14 mouse cellular contexts compared by ENCODE assay signal in the genomic region with DNA sequence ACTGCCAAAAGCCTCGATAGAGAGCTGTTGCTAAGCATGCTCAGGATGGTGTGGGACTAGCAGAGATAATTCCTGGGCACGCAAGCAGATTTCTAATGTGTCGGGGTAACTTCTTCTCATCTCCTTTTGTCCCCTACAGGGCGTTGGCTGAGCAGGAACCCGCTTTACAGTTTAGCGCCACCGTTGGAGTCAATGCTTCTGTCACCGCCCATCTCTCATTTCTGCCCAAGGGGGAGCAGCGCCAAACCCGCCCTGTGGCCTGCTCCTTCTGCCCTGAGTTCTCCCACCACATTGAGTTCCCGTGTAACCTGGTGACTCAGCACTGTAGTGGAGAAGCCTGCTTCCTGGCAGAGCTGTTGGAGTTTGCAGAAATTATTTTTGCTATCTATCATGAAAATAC. TPM values are rescaled to one million over a fixed set of nuclear protein-coding genes. Genes with fewer than 3 reads are reported as not detected.
DNase-seq lines count a peak whose midpoint lies in the region; ATAC-seq and TF ChIP-seq lines count a peak whose summit lies in the region.
"Had no signal": no experiment of that assay in that cellular context is flagged by ENCODE, and none has a peak within 500 bp of the region (broad histone marks: within the 10 kb centered on the region; RNA-seq: fewer than 3 reads in every experiment).

No protein-coding gene starts in this region.

- DNase-seq in heart, adult 18-20 months, result peak; percentile 19 to 67
- peak; percentile 60 for DNase-seq in 416B (ENCODE audit: low read depth)
- DNase-seq in kidney, adult 11 months, result no peak
- DNase-seq in adrenal gland, adult 18-20 months (ENCODE audit: low spot score in 2 of 2), result no peak
- no peak for DNase-seq in left cerebral cortex, adult 18-20 months (ENCODE audit: low spot score in 2 of 2)
- DNase-seq: cerebellum, postnatal 10 days; forebrain, postnatal 0 days had no signal

- H3K36me3 ChIP-seq in heart, embryonic 12.5 days, result peaks cover 72% of the 10 kb centered on the region
- H3K36me3 ChIP-seq in heart, embryonic 16.5 days (ENCODE audit: control insufficient read depth, insufficient read depth), result peaks cover 42% of the 10 kb centered on the region

- no peaks in the 10 kb centered on the region for H3K9me3 ChIP-seq in heart, embryonic 12.5 days (replicated peaks)
- H3K9me3 ChIP-seq in heart, embryonic 16.5 days (replicated peaks; ENCODE audit: control insufficient read depth, low read length), result no peaks in the 10 kb centered on the region
- H3K9me3 ChIP-seq: embryonic facial prominence, embryonic 13.5 days; hindbrain, embryonic 12.5 days had no signal

- 87% methylated on average over 11 of the region's 11 CpGs for WGBS in heart, embryonic 12.5 days
- 55% methylated on average over 11 of the region's 11 CpGs for WGBS in bone marrow, adult 2 months
- WGBS in heart, embryonic 16.5 days, result 82% methylated on average over 11 of the region's 11 CpGs

- peak; percentile 9; the same call in 1 of the 2 replicates for TF ChIP-seq CTCF in bone marrow, adult 2 months (IDR thresholded peaks at IDR 0.05; ENCODE audit: control insufficient read depth, insufficient read depth, low read length)

- no peak for TF ChIP-seq POLR2A in bone marrow, adult 2 months (IDR thresholded peaks at IDR 0.05; ENCODE audit: borderline replicate concordance, control insufficient read depth, low read depth, low read length)

- no peak for ATAC-seq in heart, embryonic 12.5 days (ENCODE audit: insufficient number of reproducible peaks, low FRiP score)
- ATAC-seq in heart, embryonic 16.5 days (replicated peaks; ENCODE audit: extremely low read depth, insufficient read depth, low FRiP score), result no peak
- ATAC-seq: activated CD4-positive, CD25-positive, alpha-beta regulatory T cell, adult 4 months; forebrain, postnatal 0 days had no signal

- no peak overlapping the region for H3K4me3 ChIP-seq in heart, embryonic 12.5 days
- H3K4me3 ChIP-seq in bone marrow, adult 2 months (replicated peaks; ENCODE audit: control insufficient read depth, low read depth, low read length), result no peak overlapping the region
- H3K4me3 ChIP-seq in heart, embryonic 16.5 days (ENCODE audit: low read length), result no peak overlapping the region
- H3K4me3 ChIP-seq: embryonic facial prominence, embryonic 13.5 days; hindbrain, embryonic 12.5 days had no signal

- H3K4me2 ChIP-seq in heart, embryonic 12.5 days, result no peak overlapping the region
- H3K4me2 ChIP-seq in heart, embryonic 16.5 days (ENCODE audit: low read depth, low read length), result no peak overlapping the region
- H3K4me2 ChIP-seq: embryonic facial prominence, embryonic 13.5 days; hindbrain, embryonic 12.5 days had no signal

- no peaks in the 10 kb centered on the region for H3K27me3 ChIP-seq in heart, embryonic 12.5 days (replicated peaks)
- H3K27me3 ChIP-seq in heart, embryonic 16.5 days (ENCODE audit: control insufficient read depth, insufficient read depth, low read length), result no peaks in the 10 kb centered on the region
- H3K27me3 ChIP-seq: embryonic facial prominence, embryonic 13.5 days; hindbrain, embryonic 12.5 days had no signal

- H3K9ac ChIP-seq in heart, embryonic 12.5 days, result no peak overlapping the region
- H3K9ac ChIP-seq in heart, embryonic 16.5 days (ENCODE audit: low read length), result no peak overlapping the region
- H3K9ac ChIP-seq: embryonic facial prominence, embryonic 13.5 days; forebrain, postnatal 0 days; hindbrain, embryonic 12.5 days had no signal

- H3K27ac ChIP-seq in heart, embryonic 12.5 days (ENCODE audit: poor library complexity, severe bottlenecking), result no peak overlapping the region
- H3K27ac ChIP-seq in bone marrow, adult 2 months (ENCODE audit: control insufficient read depth, insufficient read depth, low read depth, low read length, poor library complexity), result peak overlapping the region; percentile 12; the same call in 1 of the 2 replicates
- H3K27ac ChIP-seq in heart, embryonic 16.5 days (ENCODE audit: low read length), result peak overlapping the region; percentile 22; the same call in 1 of the 2 replicates
- H3K27ac ChIP-seq: embryonic facial prominence, embryonic 13.5 days; hindbrain, embryonic 12.5 days had no signal

- H3K4me1 ChIP-seq in heart, embryonic 12.5 days (replicated peaks), result peaks cover 17% of the 10 kb centered on the region; the same call in 1 of the 2 replicates
- H3K4me1 ChIP-seq in bone marrow, adult 2 months (ENCODE audit: control insufficient read depth, insufficient read depth, low read length), result peaks cover 2% of the 10 kb centered on the region
- H3K4me1 ChIP-seq in heart, embryonic 16.5 days (ENCODE audit: control insufficient read depth, insufficient read depth, low read length), result peaks cover 4% of the 10 kb centered on the region; the same call in 1 of the 2 replicates
- H3K4me1 ChIP-seq: hindbrain, embryonic 12.5 days had no signal

RNA-seq across cellular contexts. Expression of a gene that starts 42.9 kb away (rescaled TPM):
- total RNA-seq in heart, adult 18-20 months (2021), result 10 to 100 TPM; 15.7 to 43.8 TPM
- polyA plus RNA-seq in heart, embryonic 12.5 days (2016; fragmentation: Nextera tagmentation; extraction: Ambion mirVana), result 0.10 and 0.20 TPM in 2 replicates
- 0.77 TPM in 1 of 2 replicates, not detected in the other for polyA plus RNA-seq in bone marrow, adult 2 months (2011; ENCODE audit: insufficient read depth, insufficient read length, low replicate concordance, missing spikeins)
- 0.25 and 0.30 TPM in 2 replicates for polyA plus RNA-seq in heart, embryonic 16.5 days (2015; fragmentation: Nextera tagmentation; extraction: Ambion mirVana)
- total RNA-seq in adrenal gland, adult 18-20 months (2021), result 10 to 100 TPM; 19.5 to 30.1 TPM
- 1 to 10 TPM; 2.0 to 3.6 TPM for total RNA-seq in left cerebral cortex, adult 18-20 months (2021)
- total RNA-seq: midbrain, postnatal 0 days had no signal
- polyA plus RNA-seq: activated CD4-positive, CD25-positive, alpha-beta regulatory T cell, adult 4 months; embryonic facial prominence, embryonic 13.5 days; forebrain, postnatal 0 days; hindbrain, embryonic 12.5 days had no signal

RNA-seq across cellular contexts. Expression of a gene that starts 57.8 kb away (rescaled TPM):
- total RNA-seq in heart, adult 18-20 months (2021), result 10 to 100 TPM; 34.7 to 35.4 TPM
- polyA plus RNA-seq in heart, embryonic 12.5 days (2016; fragmentation: Nextera tagmentation; extraction: Ambion mirVana), result 52.5 and 55.6 TPM in 2 replicates
- polyA plus RNA-seq in bone marrow, adult 2 months (2011; ENCODE audit: insufficient read depth, insufficient read length, low replicate concordance, missing spikeins), result 19.5 and 23.6 TPM in 2 replicates
- polyA plus RNA-seq in heart, embryonic 16.5 days (2015; fragmentation: Nextera tagmentation; extraction: Ambion mirVana), result 60.9 and 68.9 TPM in 2 replicates
- 10 to 100 TPM; 74.6 to 77.5 TPM for total RNA-seq in adrenal gland, adult 18-20 months (2021)
- total RNA-seq in left cerebral cortex, adult 18-20 months (2021), result 100 to 1,000 TPM; 208 to 219 TPM

RNA-seq across cellular contexts. Expression of a gene that starts 57.9 kb away (rescaled TPM):
- 10 to 100 TPM in 1 of 2 experiments, 1 to 10 TPM in 1; 7.4 to 10.6 TPM for total RNA-seq in heart, adult 18-20 months (2021)
- polyA plus RNA-seq in heart, embryonic 12.5 days (2016; fragmentation: Nextera tagmentation; extraction: Ambion mirVana), result 20.0 and 20.1 TPM in 2 replicates
- 18.1 and 24.7 TPM in 2 replicates for polyA plus RNA-seq in bone marrow, adult 2 months (2011; ENCODE audit: insufficient read depth, insufficient read length, low replicate concordance, missing spikeins)
- polyA plus RNA-seq in heart, embryonic 16.5 days (2015; fragmentation: Nextera tagmentation; extraction: Ambion mirVana), result 14.1 and 14.5 TPM in 2 replicates
- total RNA-seq in adrenal gland, adult 18-20 months (2021), result 10 to 100 TPM; 17.4 to 20.2 TPM
- 10 to 100 TPM; 23.6 to 25.8 TPM for total RNA-seq in left cerebral cortex, adult 18-20 months (2021)

Comparison
In these comparisons a context has a peak if more than half of its experiments do, and no peak if none do; other contexts are left out.
1. DNase-seq: peak in heart, adult 18-20 months (2 of 2) and 416B (single experiment); none in kidney, adult 11 months (single experiment), adrenal gland, adult 18-20 months (0 of 2) and left cerebral cortex, adult 18-20 months (0 of 2).